In genomic region chr13:113986864-113987562, GRCm38 (mm10) we compare ENCODE assay signal across 9 mouse cellular contexts.
A peak's percentile ranks its signal among the peaks of the same experiment; 100 is the strongest.
DNase-seq lines count a peak whose midpoint lies in the region; ATAC-seq lines count a peak whose summit lies in the region.
"Had no signal": no experiment of that assay in that cellular context is flagged by ENCODE, and none has a peak within 500 bp of the region (broad histone marks: within the 10 kb centered on the region; RNA-seq: fewer than 3 reads in every experiment).

No protein-coding gene starts in this region.

- ATAC-seq in forebrain, embryonic 15.5 days (replicated peaks), result peak; percentile 62; the same call in 1 of the 2 replicates
- ATAC-seq in forebrain, embryonic 11.5 days (replicated peaks; ENCODE audit: low FRiP score), result no peak

- DNase-seq in forebrain, embryonic 11.5 days (ENCODE audit: low spot score), result no peak
- peak; percentile 41 to 49 for DNase-seq in right cerebral cortex, postnatal 10 days (ENCODE audit: low spot score in 2 of 2)
- no peak for DNase-seq in right cerebral cortex, postnatal 4 days
- DNase-seq in heart, postnatal 10 days, result peak; percentile 48 to 57
- no peak for DNase-seq in urinary bladder, postnatal 25 days (ENCODE audit: low spot score)
- no peak for DNase-seq in right cerebral cortex, postnatal 36 days (ENCODE audit: low spot score in 2 of 2)
- no peak for DNase-seq in retina, postnatal 1 day

- intact Hi-C loops in heart, postnatal 10 days (cut with DNase I), result no loop called here

- H3K4me3 ChIP-seq in forebrain, embryonic 15.5 days, result no peak overlapping the region
- H3K4me3 ChIP-seq in forebrain, embryonic 11.5 days (ENCODE audit: low read depth, low read length), result no peak overlapping the region
- H3K4me3 ChIP-seq: limb, embryonic 12.5 days had no signal

- H3K36me3 ChIP-seq in forebrain, embryonic 15.5 days, result no peaks in the 10 kb centered on the region
- no peaks in the 10 kb centered on the region for H3K36me3 ChIP-seq in forebrain, embryonic 11.5 days (ENCODE audit: control insufficient read depth, insufficient read depth, low read length)
- H3K36me3 ChIP-seq: limb, embryonic 12.5 days had no signal

- 49% methylated on average over 13 of the region's 13 CpGs for WGBS in forebrain, embryonic 15.5 days
- WGBS in forebrain, embryonic 11.5 days, result 94% methylated on average over 13 of the region's 13 CpGs

- H3K4me1 ChIP-seq in forebrain, embryonic 15.5 days, result peaks cover 20% of the 10 kb centered on the region
- H3K4me1 ChIP-seq in forebrain, embryonic 11.5 days (replicated peaks; ENCODE audit: control insufficient read depth, insufficient read depth, low read length), result 0 out of 2 replicates have a peak, but pooled peaks cover under 1% of the 10 kb centered on the region

- 0 out of 2 replicates have a peak overlapping the region, but pooled peaks have one; percentile 1 for H3K27ac ChIP-seq in forebrain, embryonic 15.5 days (replicated peaks)
- H3K27ac ChIP-seq in forebrain, embryonic 11.5 days (ENCODE audit: low read depth, low read length), result no peak overlapping the region
- H3K27ac ChIP-seq: limb, embryonic 12.5 days had no signal

- H3K9ac ChIP-seq in forebrain, embryonic 15.5 days (replicated peaks), result no peak overlapping the region
- H3K9ac ChIP-seq in forebrain, embryonic 11.5 days (ENCODE audit: low read length), result no peak overlapping the region
- H3K9ac ChIP-seq: limb, embryonic 12.5 days had no signal

- H3K4me2 ChIP-seq in forebrain, embryonic 15.5 days (replicated peaks), result no peak overlapping the region
- H3K4me2 ChIP-seq in forebrain, embryonic 11.5 days (ENCODE audit: low read depth, low read length, severe bottlenecking), result no peak overlapping the region
- H3K4me2 ChIP-seq: limb, embryonic 12.5 days had no signal

- H3K9me3 ChIP-seq in forebrain, embryonic 15.5 days, result no peaks in the 10 kb centered on the region
- no peaks in the 10 kb centered on the region for H3K9me3 ChIP-seq in forebrain, embryonic 11.5 days (ENCODE audit: control insufficient read depth, low read length)
- H3K9me3 ChIP-seq: limb, embryonic 12.5 days had no signal

- no peaks in the 10 kb centered on the region for H3K27me3 ChIP-seq in forebrain, embryonic 15.5 days
- no peaks in the 10 kb centered on the region for H3K27me3 ChIP-seq in forebrain, embryonic 11.5 days (ENCODE audit: control insufficient read depth, insufficient read depth, low read length)
- H3K27me3 ChIP-seq: limb, embryonic 12.5 days had no signal

Comparison
In these comparisons a context has a peak if more than half of its experiments do, and no peak if none do; other contexts are left out.
1. DNase-seq: peak in right cerebral cortex, postnatal 10 days (2 of 2) and heart, postnatal 10 days (2 of 2); none in forebrain, embryonic 11.5 days (single experiment), right cerebral cortex, postnatal 4 days (single experiment), urinary bladder, postnatal 25 days (single experiment), right cerebral cortex, postnatal 36 days (0 of 2) and retina, postnatal 1 day (single experiment).